Mouse (Mus musculus): Measurements from ENCODE around the gene Dimt1.

- TF ChIP-seq POLR2A (IDR thresholded peaks at IDR 0.05; ENCODE audit: insufficient read length, low read depth) (no peak), TCF12 (IDR thresholded peaks at IDR 0.05; ENCODE audit: insufficient read depth, poor library complexity, severe bottlenecking) (no peak), SRF (IDR thresholded peaks at IDR 0.05; ENCODE audit: control insufficient read depth, insufficient read length, low read depth) (no peak), MAX (IDR thresholded peaks at IDR 0.05; ENCODE audit: low read depth) (no peak), E2F4 (IDR thresholded peaks at IDR 0.05; ENCODE audit: insufficient read depth) (no peak), POLR2AphosphoS2 (IDR thresholded peaks at IDR 0.05; ENCODE audit: insufficient read length, low read depth) (no peak), MYOG (IDR thresholded peaks at IDR 0.05; ENCODE audit: control insufficient read depth in 1 of 3, insufficient read depth in 1 of 3, insufficient read length in 2 of 3, low read depth in 2 of 3) (no peak), USF1 (IDR thresholded peaks at IDR 0.05; ENCODE audit: low read depth) (no peak)
Measured at GRCm38 (mm10) chr13:106913125-106913736, 33.7 kb upstream of the Dimt1 start.

Data from myocyte (in vitro differentiated cells).